Mouse (Mus musculus): ENCODE results near the gene Pld4. TPM values are rescaled to one million over a fixed set of nuclear protein-coding genes. Genes with fewer than 3 reads are reported as not detected.
"Not testable (repeated sequence)": the region's sequence is repeated elsewhere in the genome, so short reads cannot be mapped to it uniquely, and the experiment has no call there.

The Pld4 gene
- polyA plus RNA-seq, 1 experiment = 7.8 TPM

DNA sequence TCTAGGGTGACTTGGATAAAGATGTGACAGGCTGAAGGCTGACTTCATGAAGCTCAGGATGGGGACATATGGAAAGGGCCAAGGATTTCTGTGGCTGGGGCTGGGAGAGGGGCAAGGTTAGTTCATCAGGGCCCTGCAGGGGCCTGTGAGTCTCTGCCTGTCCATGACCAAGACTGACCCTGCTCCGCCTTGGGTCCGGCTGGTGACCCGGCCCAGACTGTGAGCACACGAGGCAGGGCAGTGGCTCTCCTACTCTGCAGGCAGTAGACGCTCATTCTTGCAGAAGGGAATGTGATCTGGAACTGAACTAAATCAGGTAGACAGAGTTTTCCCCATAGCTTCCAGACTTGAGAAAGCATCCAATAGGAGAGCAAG, 47.7 kb downstream of the Pld4 start:
- peak overlapping the region; percentile 84 for H3K4me3 ChIP-seq (replicated peaks; ENCODE audit: insufficient read depth, low read depth, low read length)
- peaks cover 11% of the 10 kb centered on the region for H3K4me1 ChIP-seq (ENCODE audit: control insufficient read depth, insufficient read depth, low read length)
- no peak for TF ChIP-seq CTCF (IDR thresholded peaks at IDR 0.05; ENCODE audit: borderline replicate concordance, insufficient read depth, low read depth, low read length)
- TF ChIP-seq POLR2A (IDR thresholded peaks at IDR 0.05; ENCODE audit: borderline replicate concordance, insufficient read depth, low read length) = no peak
- H3K27ac ChIP-seq (ENCODE audit: insufficient read depth, low read length) = peak overlapping the region; percentile 86
- DNase-seq = no peak
- H3K27me3 ChIP-seq (ENCODE audit: control insufficient read depth, insufficient read depth, low read length) = no peaks in the 10 kb centered on the region
- 36% methylated on average over 5 of the region's 5 CpGs for WGBS

DNA sequence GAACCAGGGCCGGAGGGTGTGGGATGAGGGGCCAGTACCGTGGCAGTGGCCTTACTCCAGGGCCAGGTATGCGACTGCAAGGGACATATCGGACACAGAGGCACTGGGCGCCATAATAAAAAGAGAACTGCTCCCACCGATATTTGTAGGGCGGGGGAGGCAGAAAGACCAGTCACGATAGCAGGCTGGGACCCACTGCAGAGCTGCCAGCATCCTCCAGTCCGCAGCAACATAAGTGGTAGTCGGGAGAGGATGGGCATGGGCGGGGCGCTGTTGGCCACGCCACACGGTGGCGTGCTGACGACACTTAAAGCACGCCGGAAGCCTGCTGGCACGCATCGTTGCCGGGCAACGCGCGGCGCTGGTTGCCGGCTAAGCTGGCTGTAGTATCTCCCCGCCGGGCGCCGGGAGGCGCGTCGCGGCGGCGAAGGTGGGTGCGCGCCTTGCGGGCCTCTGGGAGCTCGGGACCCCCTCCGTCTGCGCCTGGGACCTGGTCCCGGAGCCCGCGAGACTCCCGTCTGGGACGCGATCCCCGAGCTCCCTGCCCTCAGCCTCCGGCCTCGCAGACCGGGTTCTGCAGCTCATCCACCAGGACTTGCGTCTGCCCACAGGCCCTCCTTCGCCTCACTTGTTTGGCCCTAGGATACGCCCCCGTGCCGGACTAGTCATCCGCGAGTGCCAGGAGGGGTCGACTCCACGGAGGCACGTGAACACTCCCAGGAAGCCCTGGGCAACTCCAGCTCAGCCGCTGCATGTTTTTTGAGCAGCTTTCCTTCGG, 48.3 kb downstream of the Pld4 start, which contains the start of gene Clba1:
Gene Clba1 (plus strand): TSS at position 351 of the 778 bp plus-strand sequence.
- WGBS = under 1% methylated on average over 64 of the region's 64 CpGs
- Histone ChIP-seq H3K4me3 (replicated peaks; ENCODE audit: insufficient read depth, low read depth, low read length) (peak within 1 kb of the TSS; percentile 84), H3K27me3 (ENCODE audit: control insufficient read depth, insufficient read depth, low read length) (no peaks in the 10 kb centered on the region), H3K4me1 (ENCODE audit: control insufficient read depth, insufficient read depth, low read length) (peaks cover 11% of the 10 kb centered on the region), H3K27ac (ENCODE audit: insufficient read depth, low read length) (peak within 1 kb of the TSS; percentile 86)
- peak; percentile 93 to 94 for DNase-seq
- peak; percentile 93 for TF ChIP-seq POLR2A (IDR thresholded peaks at IDR 0.05; ENCODE audit: borderline replicate concordance, insufficient read depth, low read length)
- peak; percentile 19; the same call in 1 of the 2 replicates for TF ChIP-seq CTCF (IDR thresholded peaks at IDR 0.05; ENCODE audit: borderline replicate concordance, insufficient read depth, low read depth, low read length)

DNA sequence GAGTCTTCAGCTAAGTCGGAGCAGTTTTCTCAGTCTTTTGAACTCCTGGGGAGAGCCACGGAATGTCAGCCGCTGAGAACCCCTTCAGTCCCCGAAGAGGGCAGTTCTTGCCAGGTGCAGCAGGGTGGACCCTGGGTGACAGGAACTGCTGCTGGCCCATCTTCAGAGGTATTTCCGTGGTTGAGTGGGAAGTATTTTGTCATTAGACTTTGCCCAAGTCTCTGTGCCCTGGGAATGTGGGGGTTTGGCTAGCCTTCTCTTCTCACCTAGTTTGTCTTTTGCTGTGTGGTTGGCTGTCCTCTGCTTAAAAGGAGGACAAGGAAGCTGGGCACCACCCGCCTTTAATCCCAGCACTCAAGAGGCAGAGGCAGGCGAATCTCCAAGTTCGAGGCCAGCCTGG, 49.2 kb downstream of the Pld4 start:
- no peak for DNase-seq
- TF ChIP-seq CTCF (IDR thresholded peaks at IDR 0.05; ENCODE audit: borderline replicate concordance, insufficient read depth, low read depth, low read length) (no peak), POLR2A (IDR thresholded peaks at IDR 0.05; ENCODE audit: borderline replicate concordance, insufficient read depth, low read length) (no peak)
- H3K4me3 ChIP-seq (replicated peaks; ENCODE audit: insufficient read depth, low read depth, low read length) = peak overlapping the region; percentile 84
- H3K27me3 ChIP-seq (ENCODE audit: control insufficient read depth, insufficient read depth, low read length) = no peaks in the 10 kb centered on the region
- WGBS = 15% methylated on average over 8 of the region's 8 CpGs
- H3K27ac ChIP-seq (ENCODE audit: insufficient read depth, low read length) = no peak overlapping the region
- peaks cover 8% of the 10 kb centered on the region for H3K4me1 ChIP-seq (ENCODE audit: control insufficient read depth, insufficient read depth, low read length)

DNA sequence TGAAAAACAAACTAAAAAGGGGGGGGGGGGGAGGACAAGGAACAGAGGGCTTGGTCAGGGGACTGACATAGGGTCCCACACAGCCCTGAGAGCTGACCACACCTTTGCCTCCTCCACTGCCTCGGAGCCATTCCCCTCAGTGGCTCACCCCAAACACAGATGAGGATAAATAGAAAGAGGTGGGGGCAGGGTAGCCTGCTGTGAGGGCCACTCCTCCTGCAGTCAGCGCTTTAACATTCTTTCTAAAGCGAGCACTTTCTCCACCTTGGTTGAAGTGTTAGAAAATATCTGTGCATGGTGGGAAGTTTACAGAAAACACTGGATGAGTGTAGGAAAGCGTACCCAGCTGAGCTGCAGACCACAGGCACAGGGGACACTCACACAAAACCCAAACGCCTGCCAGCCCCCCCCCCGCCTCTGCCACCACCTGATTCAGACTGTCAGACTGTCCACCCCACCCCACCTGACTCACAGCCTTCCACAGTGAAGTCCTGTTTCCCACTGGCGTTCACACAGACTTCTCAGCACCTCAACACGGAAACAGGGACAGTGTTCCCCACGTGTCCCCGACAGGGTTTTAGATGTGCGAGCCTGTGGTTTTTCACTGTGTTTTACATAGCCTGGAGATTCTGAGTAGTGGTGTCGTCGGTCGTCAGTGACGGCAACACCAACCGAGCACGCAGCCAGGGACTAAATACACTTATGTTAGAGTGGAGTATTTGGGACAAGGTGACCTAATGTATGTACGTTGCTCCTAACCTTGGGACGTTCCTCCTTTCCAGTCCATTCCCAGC, 49.8 kb downstream of the Pld4 start:
- no peak overlapping the region for H3K4me3 ChIP-seq (replicated peaks; ENCODE audit: insufficient read depth, low read depth, low read length)
- TF ChIP-seq CTCF (IDR thresholded peaks at IDR 0.05; ENCODE audit: borderline replicate concordance, insufficient read depth, low read depth, low read length) (no peak), POLR2A (IDR thresholded peaks at IDR 0.05; ENCODE audit: borderline replicate concordance, insufficient read depth, low read length) (no peak)

DNA sequence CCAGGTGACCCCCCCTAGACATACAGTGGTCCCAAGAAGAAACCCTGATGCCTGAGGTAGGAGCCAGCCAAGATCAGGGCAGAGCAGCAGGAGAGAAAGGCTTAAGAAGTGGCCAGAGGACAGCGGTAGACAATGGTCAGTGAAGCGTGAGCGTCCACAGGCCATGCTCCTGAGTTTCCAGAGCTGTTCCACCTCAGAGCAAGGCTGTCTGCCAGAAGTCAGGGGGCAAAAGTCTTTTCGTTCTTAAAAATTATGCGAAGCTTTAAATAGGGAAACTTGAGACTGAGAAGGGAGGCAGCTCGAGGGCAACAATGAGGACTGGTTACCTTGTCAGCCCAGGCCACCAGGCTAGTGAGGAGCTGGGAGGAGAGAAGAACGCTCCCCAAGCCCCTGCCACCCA, 52.9 kb downstream of the Pld4 start:
- TF ChIP-seq POLR2A (IDR thresholded peaks at IDR 0.05; ENCODE audit: borderline replicate concordance, insufficient read depth, low read length) (no peak), CTCF (IDR thresholded peaks at IDR 0.05; ENCODE audit: borderline replicate concordance, insufficient read depth, low read depth, low read length) (no peak)
- no peak for DNase-seq
- WGBS = 71% methylated on average over 7 of the region's 7 CpGs

More for the DNA sequence above, 49.8 kb downstream of the Pld4 start:
- H3K27me3 ChIP-seq (ENCODE audit: control insufficient read depth, insufficient read depth, low read length) = no peaks in the 10 kb centered on the region
- no peak for DNase-seq
- peaks cover 8% of the 10 kb centered on the region for H3K4me1 ChIP-seq (ENCODE audit: control insufficient read depth, insufficient read depth, low read length)
- no peak overlapping the region for H3K27ac ChIP-seq (ENCODE audit: insufficient read depth, low read length)
- 60% methylated on average over 19 of the region's 19 CpGs for WGBS

DNA sequence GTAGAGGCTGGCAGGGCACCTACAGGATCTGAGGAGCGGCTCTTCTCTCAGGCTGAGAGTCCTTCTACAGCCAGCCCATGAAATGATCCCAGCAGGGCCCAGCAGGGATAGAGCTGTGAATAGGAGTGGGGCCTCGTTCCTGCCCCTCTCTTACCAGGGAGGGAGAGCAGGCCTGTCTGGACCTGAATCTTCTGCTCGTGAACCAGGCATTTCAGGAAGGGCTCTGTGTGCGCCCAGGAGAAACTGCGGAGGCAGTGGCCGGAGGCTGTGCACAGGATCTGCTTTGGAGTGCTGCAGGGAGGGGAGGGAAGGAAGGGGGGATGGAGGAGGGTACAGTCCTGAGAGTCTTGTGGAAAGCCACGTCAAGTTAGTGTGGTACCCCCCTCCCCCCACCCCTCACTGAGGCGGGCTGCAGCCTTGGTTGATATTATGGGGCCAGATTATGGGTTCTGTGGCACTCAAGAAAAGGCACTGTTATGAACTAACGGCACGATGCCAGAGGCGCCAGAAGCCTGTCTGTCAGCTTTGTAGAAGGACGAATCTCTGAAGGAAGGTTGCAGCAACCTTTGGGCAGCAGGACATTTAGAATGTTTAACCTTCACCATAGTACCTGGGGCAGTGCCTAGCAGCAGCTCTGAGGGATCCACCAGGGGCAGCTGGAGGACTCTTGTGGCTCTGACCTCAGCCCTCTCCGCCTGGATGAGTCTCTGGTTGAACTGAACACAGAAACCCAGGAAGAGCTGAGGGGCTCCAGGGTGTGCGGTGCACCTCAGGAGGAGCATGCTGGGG, 54.4 kb downstream of the Pld4 start:
- H3K4me1 ChIP-seq (ENCODE audit: control insufficient read depth, insufficient read depth, low read length) = no peaks in the 10 kb centered on the region
- no peaks in the 10 kb centered on the region for H3K27me3 ChIP-seq (ENCODE audit: control insufficient read depth, insufficient read depth, low read length)
- H3K27ac ChIP-seq (ENCODE audit: insufficient read depth, low read length) = no peak overlapping the region
- 77% methylated on average over 14 of the region's 14 CpGs for WGBS
- no peak for DNase-seq
- H3K4me3 ChIP-seq (replicated peaks; ENCODE audit: insufficient read depth, low read depth, low read length) = no peak overlapping the region
- TF ChIP-seq CTCF (IDR thresholded peaks at IDR 0.05; ENCODE audit: borderline replicate concordance, insufficient read depth, low read depth, low read length) = no peak
- no peak for TF ChIP-seq POLR2A (IDR thresholded peaks at IDR 0.05; ENCODE audit: borderline replicate concordance, insufficient read depth, low read length)

More for the DNA sequence above, 52.9 kb downstream of the Pld4 start:
- Histone ChIP-seq H3K4me3 (replicated peaks; ENCODE audit: insufficient read depth, low read depth, low read length) (no peak overlapping the region), H3K27me3 (ENCODE audit: control insufficient read depth, insufficient read depth, low read length) (no peaks in the 10 kb centered on the region), H3K27ac (ENCODE audit: insufficient read depth, low read length) (no peak overlapping the region), H3K4me1 (ENCODE audit: control insufficient read depth, insufficient read depth, low read length) (peaks cover 4% of the 10 kb centered on the region; the same call in 1 of the 2 replicates)

DNA sequence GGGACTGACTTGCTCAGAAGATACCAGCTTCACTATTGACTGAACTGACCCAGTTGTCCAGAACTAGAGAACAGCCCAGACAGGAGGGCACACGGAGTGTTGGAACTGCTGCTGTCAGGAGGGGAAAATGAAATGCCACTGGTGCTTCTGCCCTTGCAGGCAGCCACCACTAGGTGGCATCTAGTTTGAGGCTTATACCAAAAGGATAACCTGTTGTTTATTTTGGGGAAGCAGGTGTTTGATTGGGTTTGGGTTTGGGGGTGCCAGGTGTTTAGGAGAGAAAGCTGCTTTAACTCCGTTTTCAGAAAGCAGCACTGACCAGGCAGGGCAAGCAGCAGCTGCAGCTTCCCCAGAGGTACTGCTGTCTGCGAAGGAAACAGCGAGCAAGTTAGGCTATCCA, 55.8 kb downstream of the Pld4 start:
- Histone ChIP-seq H3K4me3 (replicated peaks; ENCODE audit: insufficient read depth, low read depth, low read length) (no peak overlapping the region), H3K4me1 (ENCODE audit: control insufficient read depth, insufficient read depth, low read length) (no peaks in the 10 kb centered on the region; the same call in 1 of the 2 replicates), H3K27me3 (ENCODE audit: control insufficient read depth, insufficient read depth, low read length) (no peaks in the 10 kb centered on the region), H3K27ac (ENCODE audit: insufficient read depth, low read length) (no peak overlapping the region)
- WGBS = 49% methylated on average over 4 of the region's 4 CpGs
- TF ChIP-seq CTCF (IDR thresholded peaks at IDR 0.05; ENCODE audit: borderline replicate concordance, insufficient read depth, low read depth, low read length) (peak; percentile 77), POLR2A (IDR thresholded peaks at IDR 0.05; ENCODE audit: borderline replicate concordance, insufficient read depth, low read length) (no peak)
- DNase-seq = peak; percentile 48 to 63

DNA sequence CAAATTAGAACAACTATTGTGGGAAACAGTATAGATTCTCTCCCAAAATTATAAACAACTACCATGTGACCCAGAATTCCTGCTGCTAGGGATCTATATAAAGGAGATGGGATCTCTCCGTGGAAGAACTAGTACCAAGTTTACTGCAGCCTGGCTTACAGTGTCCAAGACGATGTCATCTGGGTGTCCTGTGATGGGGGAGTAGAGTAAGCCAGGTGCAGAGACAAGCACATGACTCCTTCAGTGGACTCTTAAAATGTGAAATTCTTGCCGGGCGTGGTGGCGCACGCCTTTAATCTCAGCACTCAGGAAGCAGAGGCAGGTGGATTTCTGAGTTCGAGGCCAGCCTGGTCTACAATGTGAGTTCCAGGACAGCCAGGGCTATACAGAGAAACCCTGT, 56.4 kb downstream of the Pld4 start:
- 70% methylated on average over 7 of the region's 7 CpGs for WGBS
- not testable (repeated sequence) for H3K27me3 ChIP-seq (ENCODE audit: control insufficient read depth, insufficient read depth, low read length); H3K27ac ChIP-seq (ENCODE audit: insufficient read depth, low read length)

More for the DNA sequence above, 56.4 kb downstream of the Pld4 start:
- H3K4me1 ChIP-seq (ENCODE audit: control insufficient read depth, insufficient read depth, low read length); DNase-seq; H3K4me3 ChIP-seq (replicated peaks; ENCODE audit: insufficient read depth, low read depth, low read length): not testable (repeated sequence)
